Mouse (Mus musculus): ENCODE measurements at regions not wholly inside any gene's neighbourhood (a gene's known extent, or its start where the extent isn't known, plus 50 kb on each side); places are given as distances from the start of the nearest gene placed in this dataset.
A peak's percentile ranks its signal among the peaks of the same experiment; 100 is the strongest.

DNA sequence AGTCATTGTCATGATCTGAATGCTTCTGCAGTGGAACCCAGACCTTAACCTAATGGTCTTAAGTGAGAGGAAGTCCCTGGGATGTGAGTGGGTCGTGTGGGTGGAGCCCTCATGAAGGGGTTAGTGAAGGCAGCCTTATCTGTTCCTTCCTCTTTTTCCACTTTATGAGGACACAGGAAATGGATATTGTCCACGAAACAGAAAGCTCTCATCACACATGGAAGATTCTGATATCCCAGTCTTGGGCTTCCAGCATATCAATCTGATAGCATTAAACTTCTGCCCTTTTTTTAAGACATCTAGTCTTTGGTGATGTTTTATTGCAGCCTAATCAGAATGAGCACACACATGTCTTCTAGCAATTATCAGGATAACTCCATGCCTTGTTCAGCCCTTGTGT, 164.0 kb downstream of the Mex3b start:
- DNase-seq: no peak

DNA sequence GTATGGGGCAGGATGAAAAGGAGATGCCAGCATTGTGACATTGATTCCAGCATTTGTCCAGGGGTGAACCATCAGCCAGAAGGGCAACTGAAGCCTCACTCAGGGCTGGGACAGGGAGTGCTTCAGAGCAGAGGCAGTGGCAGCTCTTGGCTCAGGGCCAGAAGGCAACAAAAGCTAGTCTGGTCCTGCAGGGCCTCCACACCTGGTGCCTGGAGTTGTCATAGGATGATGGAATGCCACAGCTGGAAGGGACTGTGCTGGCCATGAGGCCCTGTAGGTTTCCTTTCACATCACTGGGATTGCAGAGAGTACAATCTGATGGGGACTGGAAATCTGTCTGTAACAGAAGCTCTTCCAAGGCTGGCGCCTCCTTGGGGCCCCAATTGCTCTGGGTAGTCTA, 164.9 kb downstream of the Mex3b start:
- DNase-seq: no peak

DNA sequence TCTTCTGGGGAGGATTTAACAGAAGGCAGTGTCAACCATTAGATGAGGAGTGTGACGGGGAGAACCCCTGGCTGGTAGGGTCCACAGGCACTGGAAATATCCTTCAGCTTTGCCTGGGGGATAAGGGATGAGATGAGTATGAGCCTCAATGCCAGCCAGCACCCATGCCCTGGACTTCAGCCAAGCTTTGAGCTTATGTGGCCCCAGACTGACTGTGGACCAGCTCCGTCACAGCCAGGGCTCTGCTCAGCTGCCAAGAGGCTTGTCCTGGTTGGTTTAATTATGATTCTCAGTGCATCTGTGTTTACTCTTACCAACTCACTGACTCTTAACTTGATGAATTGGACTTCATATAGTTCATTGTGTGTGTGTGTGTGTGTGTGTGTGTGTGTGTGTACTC, 165.8 kb downstream of the Mex3b start:
- no peak for DNase-seq

DNA sequence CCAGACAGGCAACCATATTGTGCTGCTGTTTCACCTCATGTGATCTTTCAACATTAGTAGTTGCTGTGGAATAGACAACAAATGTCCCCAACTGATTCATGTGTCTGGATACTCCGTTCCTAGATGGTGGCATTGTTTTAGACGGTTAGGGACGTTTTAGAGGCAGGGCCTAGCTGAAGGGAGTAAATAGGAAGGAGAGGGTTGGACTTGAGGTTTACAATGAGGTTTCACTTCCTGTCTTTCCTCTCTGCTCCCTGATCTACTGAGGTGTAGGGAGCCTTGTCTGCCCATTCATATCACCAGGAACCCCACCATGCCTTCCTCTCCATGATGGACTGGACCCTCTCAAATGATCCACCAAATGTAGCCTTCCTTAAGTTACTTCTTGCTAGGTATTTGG, 168.1 kb downstream of the Mex3b start:
- DNase-seq: no peak

DNA sequence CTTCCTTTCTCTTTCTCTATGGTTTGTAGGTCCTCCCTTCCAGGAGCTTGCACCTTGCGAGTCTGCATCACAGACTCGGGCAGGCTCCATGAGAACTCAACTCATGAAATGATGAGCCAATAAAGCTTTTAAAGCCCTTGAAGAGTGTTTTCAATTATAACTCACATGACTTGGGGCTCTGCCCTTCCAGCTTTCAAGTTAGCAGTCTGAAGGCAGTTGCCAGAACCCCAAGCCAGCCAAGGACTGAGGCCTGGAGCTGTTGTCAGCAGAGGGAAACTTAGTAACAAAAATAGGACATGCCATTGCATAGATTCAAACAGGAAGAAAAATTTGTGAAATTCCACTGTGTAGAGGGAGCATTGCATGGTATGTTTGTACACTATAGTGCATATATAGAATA, 169.3 kb downstream of the Mex3b start:
- DNase-seq: no peak

DNA sequence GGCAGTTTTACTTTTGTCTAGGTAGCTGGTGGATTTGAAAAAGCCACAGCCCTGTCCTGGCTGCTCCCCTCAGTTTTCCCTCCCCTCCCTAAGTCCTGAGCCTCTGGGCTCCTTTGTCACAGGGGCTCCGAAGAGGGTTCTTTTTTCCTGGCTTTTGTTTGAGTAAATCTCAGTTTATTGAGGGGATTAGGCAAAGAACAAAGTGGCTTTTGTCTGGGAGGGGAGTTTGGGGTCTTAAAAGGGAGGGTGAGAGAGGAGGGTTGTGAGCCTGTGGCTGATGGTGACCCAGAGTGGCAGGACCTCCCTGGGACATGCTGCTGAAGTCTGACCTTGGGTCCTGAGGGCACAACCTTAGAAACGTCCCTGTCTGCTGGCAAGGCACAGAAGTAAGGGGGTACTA, 170.0 kb downstream of the Mex3b start:
- no peak for DNase-seq

DNA sequence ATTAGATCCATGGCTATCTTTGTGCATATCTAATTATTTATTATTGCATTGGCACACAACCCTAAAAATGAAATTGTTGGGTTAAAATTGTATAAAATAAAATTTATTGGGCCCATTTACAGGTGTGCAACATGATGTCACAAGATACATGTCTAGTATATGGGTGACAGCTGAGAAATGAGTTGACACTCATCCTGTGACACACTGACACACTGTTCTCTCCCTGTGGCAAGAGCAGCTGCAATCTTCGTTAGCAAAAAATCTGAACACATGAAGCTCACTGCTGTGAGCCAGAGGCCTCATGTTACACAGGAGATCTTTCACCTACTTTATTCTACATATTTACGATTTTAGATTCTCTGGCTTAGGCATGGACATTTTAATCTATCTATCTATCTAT, 170.6 kb downstream of the Mex3b start:
- no peak for DNase-seq

DNA sequence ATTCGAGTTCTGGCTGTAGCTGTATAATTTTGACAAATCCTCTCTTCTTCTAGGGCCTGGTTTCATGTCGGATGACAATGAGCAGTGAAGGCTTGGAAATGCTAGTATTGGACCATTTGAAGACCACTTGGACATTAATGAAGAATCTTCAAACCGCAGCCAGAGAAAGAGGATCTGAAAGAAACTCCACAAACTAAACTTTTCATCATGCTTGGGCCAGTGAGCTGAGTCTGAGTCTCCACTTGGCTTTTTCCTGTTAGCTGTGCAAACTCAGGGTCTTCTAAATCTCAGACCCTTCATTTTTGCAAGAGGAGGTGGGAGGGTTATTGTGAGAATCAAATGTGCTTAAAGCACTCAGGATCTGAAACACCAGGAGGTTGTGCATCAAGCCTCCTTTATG, 176.6 kb downstream of the Mex3b start:
- DNase-seq: no peak

DNA sequence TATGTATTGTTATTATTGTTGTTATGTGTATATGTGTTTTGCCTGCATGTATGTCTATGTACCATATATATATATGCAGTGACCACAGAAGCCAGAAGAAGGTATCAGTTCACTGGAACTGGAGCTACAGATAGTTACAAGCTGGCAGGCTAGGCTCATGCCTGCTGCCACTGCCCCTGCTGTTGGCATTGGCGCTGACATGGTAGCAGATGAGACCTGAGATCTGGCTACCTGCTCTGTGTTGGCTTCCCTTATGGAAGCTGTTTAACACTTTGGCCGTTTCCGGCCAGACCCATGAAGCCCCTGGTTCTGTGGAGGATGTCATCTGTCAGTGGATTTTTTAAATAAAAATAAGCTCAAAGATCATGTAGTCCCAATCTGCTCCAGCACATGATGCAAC, 178.1 kb downstream of the Mex3b start:
- DNase-seq: no peak

DNA sequence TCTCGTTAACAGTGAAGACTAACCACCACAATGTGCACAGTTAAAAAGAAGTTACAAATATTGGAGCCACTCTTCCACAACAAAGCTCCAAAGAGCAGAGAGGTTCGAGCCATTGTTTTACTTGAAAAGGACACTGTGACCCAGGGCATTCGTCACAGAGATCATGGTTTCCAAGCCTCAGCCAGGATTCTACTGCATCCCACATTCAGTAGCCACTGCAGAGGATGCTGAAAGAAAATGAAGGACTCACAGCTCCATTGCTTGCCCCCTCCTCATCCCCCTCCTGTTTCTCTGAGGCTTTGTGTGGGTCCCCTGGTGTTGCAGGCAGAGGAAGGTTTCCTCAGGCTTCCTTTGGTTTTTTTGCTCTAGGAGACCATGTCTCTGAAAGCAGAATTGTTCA, 182.9 kb downstream of the Mex3b start:
- no peak for DNase-seq

DNA sequence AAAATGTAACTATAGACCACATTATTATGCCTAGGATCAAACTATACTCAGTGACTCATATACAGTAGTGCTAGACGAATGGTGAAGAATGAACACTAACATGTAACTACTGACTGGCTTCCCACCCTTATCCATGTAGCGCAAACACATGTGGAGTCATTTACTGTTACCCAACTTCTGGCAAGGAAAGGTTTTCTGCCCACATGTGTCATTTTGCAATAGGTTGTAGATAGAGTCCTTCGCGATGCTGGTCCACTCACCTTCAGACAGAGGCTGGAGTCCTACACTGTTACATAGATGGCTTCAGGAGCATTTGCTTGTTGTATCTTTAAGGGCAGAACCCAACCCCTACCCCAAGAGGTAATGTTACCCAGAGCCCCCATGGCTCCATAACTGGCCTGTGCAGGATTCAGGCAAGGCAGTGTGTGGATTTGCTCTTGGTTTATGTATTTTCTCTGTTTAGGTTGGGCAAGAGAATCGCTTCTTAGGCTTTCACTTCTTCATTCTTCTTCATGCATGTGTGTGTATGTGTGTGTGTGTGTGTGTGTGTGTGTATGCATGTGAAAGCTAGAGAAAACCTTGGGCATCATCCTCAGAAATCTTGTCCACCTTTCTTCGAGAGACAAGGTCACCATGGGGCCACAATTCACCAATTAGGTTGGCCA, 183.8 kb downstream of the Mex3b start:
- no peak for DNase-seq

DNA sequence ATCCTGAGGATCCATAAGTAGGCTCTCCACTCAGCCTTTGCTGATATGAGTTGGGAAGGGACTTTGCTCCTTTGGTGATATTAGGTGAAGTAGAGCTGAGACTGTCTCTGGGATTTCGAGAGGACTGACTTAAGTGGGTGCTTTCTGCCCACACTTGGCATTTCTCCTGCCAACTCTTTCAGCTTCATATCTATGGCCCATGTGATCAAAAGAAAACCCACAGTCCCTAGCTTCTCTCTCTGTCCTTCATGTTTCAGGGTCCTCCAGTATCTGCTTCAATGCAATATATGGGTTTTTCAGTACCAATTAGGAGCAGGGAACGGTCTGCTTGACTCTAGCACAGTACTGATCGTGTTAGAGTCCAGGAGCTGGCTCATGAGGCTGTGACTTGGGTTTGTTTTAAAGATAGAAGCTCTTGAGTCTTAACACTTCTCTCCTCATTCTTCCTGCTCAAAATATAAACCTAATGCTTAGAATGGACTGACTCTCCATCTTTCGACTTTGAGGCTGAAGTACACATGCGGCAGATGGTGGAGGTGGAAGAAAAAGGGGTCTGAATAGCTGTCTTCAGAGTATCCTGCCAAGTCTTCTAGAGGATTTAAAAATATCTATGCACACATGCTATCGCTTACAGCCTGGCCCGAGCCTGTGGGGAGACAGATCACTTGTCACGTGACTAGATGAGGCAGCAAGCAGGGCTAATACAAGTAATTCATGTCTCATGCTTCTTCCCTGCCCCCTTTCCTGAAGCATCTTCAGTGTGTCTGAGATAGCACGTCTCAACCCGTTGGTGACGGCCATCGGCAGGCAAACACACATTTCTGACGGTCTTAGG, 189.2 kb downstream of the Mex3b start:
- DNase-seq: peak; percentile 46

DNA sequence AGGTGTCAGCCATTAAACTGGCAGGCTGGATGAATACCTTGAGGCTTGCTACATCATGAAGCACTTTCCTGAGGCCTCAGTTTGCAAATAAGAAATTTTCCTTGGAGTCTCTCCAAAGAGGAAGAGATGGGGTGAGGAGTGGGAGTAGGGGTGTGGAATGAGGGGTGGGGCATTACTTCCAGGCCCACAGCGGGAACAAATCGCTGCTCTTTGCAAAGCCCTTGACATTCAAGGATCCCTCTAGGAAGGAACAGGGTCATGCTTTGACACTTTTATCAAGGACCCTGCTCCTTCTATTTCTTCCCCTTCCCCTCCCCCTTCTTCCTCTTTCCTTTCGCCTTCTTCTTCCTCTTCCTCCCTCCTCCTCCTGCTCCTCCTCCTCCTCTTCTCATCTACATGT, 193.2 kb downstream of the Mex3b start:
- no peak for DNase-seq

DNA sequence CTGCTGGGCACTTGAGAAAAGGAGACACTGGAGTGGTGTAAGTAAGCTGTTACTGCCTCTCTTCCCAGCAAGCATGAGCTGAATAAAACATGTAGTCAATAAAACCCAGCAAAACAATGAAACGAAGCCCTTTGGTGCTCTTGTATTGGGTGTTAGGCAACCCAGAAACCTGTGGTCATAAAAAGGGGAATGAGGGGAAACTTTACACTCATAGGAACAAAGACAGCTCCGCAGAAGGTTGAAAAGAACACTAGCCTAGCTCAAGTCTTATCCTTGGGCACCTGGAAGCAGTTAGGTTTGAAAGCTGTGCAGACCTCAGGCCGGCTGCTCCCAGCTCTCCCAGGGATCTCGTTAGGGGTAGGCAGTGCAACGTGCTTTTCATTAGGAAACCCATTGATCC, 193.6 kb downstream of the Mex3b start:
- no peak for DNase-seq

DNA sequence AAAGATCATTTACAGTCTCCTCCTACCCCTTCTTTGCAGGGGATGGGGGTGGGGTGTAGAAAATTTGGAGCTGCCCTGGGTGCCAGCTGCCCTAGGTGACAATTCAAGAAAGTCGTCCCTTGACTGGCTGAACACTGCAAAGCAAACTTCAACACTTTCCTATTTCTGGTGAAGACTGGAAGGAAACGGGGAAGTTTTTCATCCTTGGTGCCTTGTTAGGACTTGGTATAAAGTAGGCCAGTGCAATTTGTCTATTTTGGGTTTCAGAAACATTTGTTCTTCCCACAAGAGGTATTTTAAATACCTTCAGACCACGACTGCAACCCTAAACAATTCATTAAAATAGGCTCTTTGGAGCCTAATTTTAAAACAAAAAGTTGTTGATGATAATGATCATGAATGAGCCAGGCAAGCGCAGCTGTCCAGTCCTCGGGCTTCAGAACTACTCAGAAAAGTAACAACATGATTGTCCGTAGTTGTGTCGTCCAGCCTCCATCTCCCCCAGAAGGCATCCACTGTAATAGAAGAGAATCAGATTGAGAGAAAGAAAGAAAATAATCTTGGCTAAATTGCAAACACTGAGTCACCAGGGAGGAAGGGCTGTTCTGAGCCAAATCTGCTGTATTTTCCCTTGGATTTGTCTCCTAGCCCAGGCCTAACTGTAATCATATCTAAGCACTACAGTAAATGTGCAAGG, 194.2 kb downstream of the Mex3b start:
- peak; percentile 23 for DNase-seq

DNA sequence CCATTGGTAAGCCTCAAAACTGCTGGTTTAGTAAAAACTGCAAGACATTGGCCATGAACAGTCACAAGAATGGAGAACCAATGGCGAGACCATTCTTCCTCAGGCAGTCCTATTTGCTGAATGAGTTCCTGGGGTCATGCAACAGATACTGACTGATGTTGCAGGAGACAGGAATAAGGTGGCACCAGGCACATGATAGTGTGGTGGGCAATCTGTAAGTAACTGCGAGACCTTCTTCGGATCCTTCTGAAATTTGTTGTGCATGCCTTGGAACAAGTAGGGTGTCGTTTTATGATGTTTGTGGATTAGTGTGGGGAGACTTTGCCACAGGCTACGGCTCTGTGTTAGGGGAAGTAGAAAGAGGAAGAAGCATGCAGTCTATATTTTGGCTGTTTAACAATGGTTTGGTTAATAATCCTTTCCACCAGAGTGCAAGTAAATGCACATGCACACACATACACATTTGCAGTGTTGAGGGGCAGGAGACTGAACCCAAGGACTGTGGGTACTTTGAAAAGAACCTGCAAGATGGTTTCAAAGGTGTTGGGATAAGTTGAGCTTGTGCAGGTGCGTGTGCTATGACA, 194.9 kb downstream of the Mex3b start:
- no peak for DNase-seq

DNA sequence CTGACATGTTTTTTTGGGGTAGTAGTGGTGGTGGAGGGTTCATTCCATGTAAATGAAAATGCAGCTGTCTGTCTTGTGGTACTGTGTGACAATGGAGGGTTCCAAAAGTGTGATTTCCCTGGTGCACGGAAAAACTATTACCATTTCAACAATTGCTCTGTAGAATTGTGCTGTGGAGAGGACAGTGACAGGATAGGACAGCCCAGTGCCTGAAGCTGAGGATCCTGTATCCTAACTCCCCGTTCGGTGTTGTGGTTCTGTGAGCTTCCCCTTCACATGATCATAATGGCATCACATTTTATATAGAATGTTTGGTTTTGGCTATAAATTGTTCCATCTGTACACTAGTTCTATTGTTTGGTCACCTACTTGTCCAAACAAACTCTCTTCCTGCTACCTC, 196.4 kb downstream of the Mex3b start:
- DNase-seq: no peak

DNA sequence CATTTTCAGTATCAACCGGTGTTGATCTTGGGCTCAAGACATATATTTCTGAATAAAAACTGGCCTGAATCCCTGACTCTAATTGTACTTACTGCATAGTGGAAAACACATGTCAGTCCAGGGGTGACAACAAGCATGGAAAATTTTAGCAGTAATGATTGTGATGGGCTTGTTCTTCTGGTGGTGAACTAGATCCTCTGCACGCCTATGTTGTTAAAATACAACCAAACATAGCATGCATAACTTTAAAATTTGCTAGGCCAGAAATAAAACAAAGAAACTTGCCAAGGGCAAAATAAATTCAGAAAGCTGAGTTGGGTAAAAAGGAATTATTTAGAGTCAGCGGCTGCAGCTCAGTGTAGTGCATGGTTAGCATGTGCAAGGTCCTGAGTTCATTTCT, 198.2 kb downstream of the Mex3b start:
- DNase-seq: no peak

DNA sequence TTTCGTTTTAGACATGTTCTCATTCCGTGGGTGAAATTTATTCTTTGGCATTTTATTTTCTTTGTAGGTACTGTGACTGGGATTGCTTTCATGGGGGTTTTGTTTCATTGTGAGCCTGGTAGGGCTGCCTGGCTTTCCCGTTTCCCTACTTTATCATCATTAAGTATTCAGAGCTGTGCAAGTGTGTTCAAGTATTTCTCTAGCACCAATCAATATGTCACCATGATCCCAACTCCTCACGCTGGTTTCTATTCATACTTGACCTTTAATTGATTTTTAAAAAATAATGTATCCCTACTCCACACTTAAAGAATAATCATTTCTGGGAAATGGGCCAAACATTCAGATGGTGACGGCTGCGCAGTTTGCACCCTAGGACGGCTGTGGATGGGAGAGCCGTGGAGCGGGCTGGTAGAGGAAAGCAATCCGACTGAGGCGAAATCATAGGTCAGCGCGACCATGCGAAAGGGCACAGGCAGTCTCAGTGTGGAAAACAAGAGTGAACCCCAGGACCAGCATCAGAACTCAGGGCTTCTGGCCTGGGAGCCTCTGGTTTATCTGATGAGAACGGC, 207.4 kb downstream of the Mex3b start:
- DNase-seq: no peak

DNA sequence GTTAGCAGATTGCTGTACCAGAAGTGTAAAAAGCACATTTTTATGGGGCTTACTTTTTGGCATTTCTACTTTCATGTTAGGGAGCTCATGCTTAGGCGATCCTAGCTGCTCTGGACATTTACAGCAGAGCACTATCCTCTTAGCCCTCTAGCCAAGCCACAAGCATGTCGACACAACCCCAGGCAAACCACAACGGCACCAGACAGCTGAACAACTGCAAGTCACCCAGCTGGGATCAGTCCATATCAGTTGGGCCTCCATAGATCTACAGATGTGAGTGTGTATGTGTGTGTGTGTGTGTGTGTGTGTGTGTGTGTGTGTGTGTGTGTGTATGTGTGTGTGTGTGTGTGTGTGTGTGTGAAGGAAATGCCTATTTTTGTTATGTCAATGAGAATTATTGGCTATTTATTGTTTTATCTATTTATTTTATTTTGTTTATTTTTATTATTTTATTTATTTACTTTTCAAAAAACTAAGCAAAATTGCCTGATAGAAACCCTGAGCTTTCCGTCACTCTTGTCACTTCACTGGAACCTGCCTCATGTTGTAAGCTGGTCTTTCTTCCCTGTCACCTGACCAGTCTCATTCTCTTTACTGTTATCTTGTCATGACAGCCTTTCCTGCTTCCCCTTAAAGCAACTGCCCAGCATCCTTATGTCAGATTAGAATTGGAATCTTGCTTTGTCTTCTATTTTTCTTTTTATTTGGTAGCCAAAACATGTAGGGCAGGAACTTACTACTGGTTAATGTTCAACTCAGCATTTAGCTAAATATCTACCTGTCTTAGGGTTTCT, 208.2 kb downstream of the Mex3b start:
- DNase-seq: no peak

DNA sequence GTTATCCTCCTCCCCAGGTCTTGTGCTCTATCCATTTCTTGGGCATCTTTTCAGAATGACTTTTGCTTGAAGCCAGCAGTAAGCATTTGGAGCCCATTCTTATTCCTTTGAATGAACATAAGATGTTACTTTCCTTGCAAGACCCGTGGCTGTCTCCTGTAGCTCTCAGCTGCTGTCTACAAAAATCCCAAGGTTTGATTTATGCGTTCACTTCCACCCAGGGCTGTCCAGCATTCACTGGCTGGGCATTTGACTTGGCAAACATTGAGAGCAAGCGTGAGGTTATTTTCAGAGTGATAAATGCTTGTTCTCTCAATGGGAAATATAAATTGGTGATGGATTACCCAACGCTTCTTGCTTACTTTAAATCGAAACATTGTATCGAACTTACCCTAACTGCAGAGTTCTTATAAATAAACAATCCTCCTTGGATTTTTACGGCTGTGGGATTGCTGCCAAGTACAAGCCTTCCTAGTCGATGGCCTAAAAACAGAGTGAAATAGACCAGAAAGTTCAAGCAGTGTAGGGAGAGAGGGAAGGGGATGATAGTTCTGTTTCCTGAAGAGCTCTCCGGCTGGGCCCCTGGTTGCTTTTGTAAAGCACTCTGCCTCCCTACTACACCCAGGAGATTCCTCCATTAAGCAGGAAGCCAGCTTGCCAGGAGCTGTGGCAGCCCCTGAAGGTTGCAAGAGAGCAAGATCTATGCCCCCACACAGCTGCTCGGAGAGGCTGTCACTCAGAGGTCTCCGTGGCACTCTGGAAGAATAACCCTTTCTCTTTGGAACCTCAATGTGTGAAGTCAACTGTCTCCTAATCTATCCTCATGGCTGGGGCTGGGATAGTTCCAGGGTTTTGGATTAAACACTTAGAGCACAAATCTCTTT, 210.1 kb downstream of the Mex3b start:
- no peak for DNase-seq

DNA sequence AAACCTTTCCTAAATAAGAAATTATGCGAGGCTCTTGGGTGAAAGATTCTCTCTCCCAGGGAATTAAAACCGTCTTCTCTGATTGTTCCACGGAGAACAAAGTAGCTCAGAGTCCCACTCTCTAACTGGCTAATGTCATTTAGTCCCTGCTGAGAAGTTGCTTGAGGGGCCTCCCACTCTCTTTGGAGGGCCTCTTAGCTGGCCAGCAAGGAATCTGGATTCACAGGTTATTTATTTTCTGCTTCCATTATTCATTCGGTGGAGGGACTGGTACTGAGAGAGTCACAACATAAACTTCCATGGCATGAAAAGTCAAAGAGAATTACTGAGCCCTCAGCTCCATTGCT, 210.8 kb downstream of the Mex3b start:
- DNase-seq: no peak
